Mouse (Mus musculus): ENCODE data around the gene Zmynd15. TPM values are rescaled to one million over a fixed set of nuclear protein-coding genes. Genes with fewer than 3 reads are reported as not detected.
A peak's percentile ranks its signal among the peaks of the same experiment; 100 is the strongest.

The Zmynd15 gene
- total and polyA plus RNA-seq, 3 experiments = 0.14 TPM; not detected in 2

GRCm38 (mm10) chr11:70451797-70452498, 7.3 kb upstream of the Zmynd15 start, which contains the start of gene Med11 (continued):
- peak; percentile 82; the same call in 1 of the 2 replicates for TF ChIP-seq KAT2A (conservative IDR thresholded peaks at IDR 0.05; ENCODE audit: low read depth, low read length)
- no peak for TF ChIP-seq UBTF (IDR thresholded peaks at IDR 0.05; ENCODE audit: borderline replicate concordance, insufficient read depth, low read depth, low read length)
- no peak for TF ChIP-seq JUND (IDR thresholded peaks at IDR 0.05; ENCODE audit: low read depth, low read length)
- TF ChIP-seq ZNF384 (IDR thresholded peaks at IDR 0.05; ENCODE audit: low read depth, low read length) = no peak
- TF ChIP-seq SIN3A (IDR thresholded peaks at IDR 0.05; ENCODE audit: low read length) = peak; percentile 99
- no peak for TF ChIP-seq MAFK (IDR thresholded peaks at IDR 0.05; ENCODE audit: borderline replicate concordance, low read depth, low read length)
- TF ChIP-seq USF1 (IDR thresholded peaks at IDR 0.05; ENCODE audit: low read depth, low read length) = peak; percentile 86
- peak; percentile 100 for TF ChIP-seq MXI1 (IDR thresholded peaks at IDR 0.05; ENCODE audit: low read depth, low read length)
- TF ChIP-seq USF2 (IDR thresholded peaks at IDR 0.05; ENCODE audit: borderline replicate concordance in 1 of 2, insufficient read depth in 1 of 2, low read depth in 1 of 2, low read length in 2 of 2) = no peak
- TF ChIP-seq POLR2A (IDR thresholded peaks at IDR 0.05; ENCODE audit: control insufficient read depth in 1 of 2, insufficient read depth in 1 of 2, low read depth in 1 of 2, low read length in 2 of 2, poor library complexity in 1 of 2) = peak; percentile 84 to 90
- TF ChIP-seq ZMIZ1 (IDR thresholded peaks at IDR 0.05; ENCODE audit: low read depth, low read length) = peak; percentile 77
- TF ChIP-seq MYB (IDR thresholded peaks at IDR 0.05; ENCODE audit: low read depth, low read length) = no peak; the same call in 1 of the 2 replicates
- TF ChIP-seq GATA1 (IDR thresholded peaks at IDR 0.05; ENCODE audit: low read depth, low read length) = no peak
- 0 out of 4 replicates have a peak, but pooled peaks of 1 of the 2 experiments have one; percentile 51 for TF ChIP-seq EP300 (IDR thresholded peaks at IDR 0.05; ENCODE audit: low read depth in 1 of 2, low read length in 2 of 2)

GRCm38 (mm10) chr11:70453261-70454044, 5.8 kb upstream of the Zmynd15 start:
- peak overlapping the region; percentile 0 to 92; a peak in 3 of 4 replicates for H3K4me3 ChIP-seq (ENCODE audit: control insufficient read depth in 1 of 2, insufficient read depth in 1 of 2, low read depth in 2 of 2, low read length in 2 of 2)
- no peak for TF ChIP-seq CHD1 (IDR thresholded peaks at IDR 0.05; ENCODE audit: low read depth, low read length)
- no peak for TF ChIP-seq ZC3H11A (IDR thresholded peaks at IDR 0.05; ENCODE audit: low read depth, low read length)
- no peak for TF ChIP-seq SMC3 (IDR thresholded peaks at IDR 0.05; ENCODE audit: low read depth, low read length)
- no peak for TF ChIP-seq ZKSCAN1 (IDR thresholded peaks at IDR 0.05; ENCODE audit: low read depth, low read length)
- TF ChIP-seq JUND (IDR thresholded peaks at IDR 0.05; ENCODE audit: low read depth, low read length) = peak; percentile 98
- TF ChIP-seq RCOR1 (IDR thresholded peaks at IDR 0.05; ENCODE audit: low read depth, low read length) = peak; percentile 13; the same call in 1 of the 2 replicates
- no peak for TF ChIP-seq RAD21 (IDR thresholded peaks at IDR 0.05; ENCODE audit: low read depth, low read length)
- TF ChIP-seq USF2 (IDR thresholded peaks at IDR 0.05; ENCODE audit: borderline replicate concordance in 1 of 2, insufficient read depth in 1 of 2, low read depth in 1 of 2, low read length in 2 of 2) = no peak
- no peak for TF ChIP-seq POLR2AphosphoS2 (IDR thresholded peaks at IDR 0.05; ENCODE audit: low read length)
- TF ChIP-seq TAL1 (IDR thresholded peaks at IDR 0.05; ENCODE audit: low read length) = no peak
- peak; percentile 47; the same call in 1 of the 2 replicates for TF ChIP-seq ETS1 (IDR thresholded peaks at IDR 0.05; ENCODE audit: low read depth, low read length)
- no peak for TF ChIP-seq MAZ (IDR thresholded peaks at IDR 0.05; ENCODE audit: low read depth, low read length)
- TF ChIP-seq CHD2 (IDR thresholded peaks at IDR 0.05; ENCODE audit: low read length) = no peak; the same call in 1 of the 2 replicates
- no peak for TF ChIP-seq GABPA (IDR thresholded peaks at IDR 0.05; ENCODE audit: low read depth, low read length)
- TF ChIP-seq HCFC1 (IDR thresholded peaks at IDR 0.05; ENCODE audit: low read depth, low read length) = peak; percentile 57; the same call in 1 of the 2 replicates
- TF ChIP-seq ELF1 (IDR thresholded peaks at IDR 0.05; ENCODE audit: low read depth, low read length) = peak; percentile 43; the same call in 1 of the 2 replicates
- no peak for TF ChIP-seq GATA1 (IDR thresholded peaks at IDR 0.05; ENCODE audit: low read depth, low read length)
- peak; percentile 15; the same call in 1 of the 2 replicates for TF ChIP-seq MYC (IDR thresholded peaks at IDR 0.05; ENCODE audit: low read depth, low read length)
- TF ChIP-seq MEF2A (IDR thresholded peaks at IDR 0.05; ENCODE audit: extremely low read depth, insufficient replicate concordance, low read depth, low read length, poor library complexity, severe bottlenecking) = no peak
- 0 out of 2 replicates have a peak, but pooled peaks have one; percentile 8 for TF ChIP-seq ZMIZ1 (IDR thresholded peaks at IDR 0.05; ENCODE audit: low read depth, low read length)
- no peak for TF ChIP-seq NELFE (IDR thresholded peaks at IDR 0.05; ENCODE audit: low read depth, low read length)

More at GRCm38 (mm10) chr11:70453261-70454044, 5.8 kb upstream of the Zmynd15 start:
- peak overlapping the region; percentile 60 for H3K27ac ChIP-seq (ENCODE audit: control insufficient read depth, low read depth, low read length)
- peaks cover 0 to 27% of the 10 kb centered on the region in 2 experiments; a peak in 2 of 4 replicates for H3K36me3 ChIP-seq (ENCODE audit: control insufficient read depth in 1 of 2, insufficient read depth in 2 of 2, low read length in 2 of 2)
- H3K4me1 ChIP-seq (ENCODE audit: control insufficient read depth in 1 of 2, insufficient read depth in 2 of 2, low read length in 2 of 2) = peaks cover 13 to 26% of the 10 kb centered on the region in 2 experiments
- H3K79me2 ChIP-seq (ENCODE audit: control insufficient read depth, insufficient read depth, low read length, poor library complexity) = peaks cover 6% of the 10 kb centered on the region
- DNase-seq (ENCODE audit: low read depth, low spot score) = peak; percentile 88
- H3K9ac ChIP-seq (ENCODE audit: control insufficient read depth, low read depth, low read length, poor library complexity, severe bottlenecking) = peak overlapping the region; percentile 96; the same call in 1 of the 2 replicates
- H3K9me3 ChIP-seq (replicated peaks; ENCODE audit: insufficient read depth, low read length) = no peaks in the 10 kb centered on the region
- no peaks in the 10 kb centered on the region for H3K27me3 ChIP-seq (ENCODE audit: control insufficient read depth in 1 of 2, insufficient read depth in 2 of 2, low read length in 2 of 2)
